Mouse (Mus musculus) brain, embryonic 14.5 days (tissue): ENCODE results near the gene Pglyrp1.

ENCODE experiments used
- CTCF ChIP-seq: fragments of 200-500 bp; IDR thresholded peaks from 2 replicates; pipeline ENCODE4 v1.5.1; 2012; ENCODE audit warnings: inconsistent platforms, mild to moderate bottlenecking, moderate library complexity, borderline replicate concordance; ENCODE audit not compliant: insufficient read depth, insufficient read length; ENCODE audit errors: extremely low read depth
- POLR2A ChIP-seq: fragments of 200-500 bp; IDR thresholded peaks from 2 replicates; pipeline ENCODE4 v1.6.1; 2012; ENCODE audit warnings: mild to moderate bottlenecking, inconsistent platforms, borderline replicate concordance; ENCODE audit not compliant: poor library complexity, insufficient read depth, insufficient read length, severe bottlenecking; ENCODE audit errors: extremely low read depth

DNA sequence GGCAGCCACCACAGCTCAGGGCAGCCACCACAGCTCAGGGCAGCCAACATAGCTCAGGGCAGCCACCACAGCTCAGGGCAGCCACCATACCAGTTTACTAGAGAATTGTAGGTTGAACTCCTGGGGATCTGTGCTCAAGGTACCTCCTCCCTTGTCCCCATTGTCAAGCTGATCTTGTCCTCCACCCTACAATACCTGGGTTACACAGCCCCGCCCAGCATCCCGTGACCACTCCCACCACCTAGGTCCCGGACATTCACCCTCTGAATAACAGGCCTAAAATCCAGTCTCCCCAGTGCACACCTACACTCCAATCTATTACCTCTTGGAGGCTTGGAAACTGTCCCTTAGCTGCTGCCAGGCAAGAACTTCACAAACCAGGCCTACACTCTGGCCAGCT lies 33.8 kb downstream of the Pglyrp1 start:
- TF ChIP-seq POLR2A (no peak), CTCF (no peak)
